Mouse (Mus musculus): Measurements from ENCODE around the gene Gigyf2.
"Not testable (repeated sequence)": the region's sequence is repeated elsewhere in the genome, so short reads cannot be mapped to it uniquely, and the experiment has no call there.

Gene Gigyf2

DNA sequence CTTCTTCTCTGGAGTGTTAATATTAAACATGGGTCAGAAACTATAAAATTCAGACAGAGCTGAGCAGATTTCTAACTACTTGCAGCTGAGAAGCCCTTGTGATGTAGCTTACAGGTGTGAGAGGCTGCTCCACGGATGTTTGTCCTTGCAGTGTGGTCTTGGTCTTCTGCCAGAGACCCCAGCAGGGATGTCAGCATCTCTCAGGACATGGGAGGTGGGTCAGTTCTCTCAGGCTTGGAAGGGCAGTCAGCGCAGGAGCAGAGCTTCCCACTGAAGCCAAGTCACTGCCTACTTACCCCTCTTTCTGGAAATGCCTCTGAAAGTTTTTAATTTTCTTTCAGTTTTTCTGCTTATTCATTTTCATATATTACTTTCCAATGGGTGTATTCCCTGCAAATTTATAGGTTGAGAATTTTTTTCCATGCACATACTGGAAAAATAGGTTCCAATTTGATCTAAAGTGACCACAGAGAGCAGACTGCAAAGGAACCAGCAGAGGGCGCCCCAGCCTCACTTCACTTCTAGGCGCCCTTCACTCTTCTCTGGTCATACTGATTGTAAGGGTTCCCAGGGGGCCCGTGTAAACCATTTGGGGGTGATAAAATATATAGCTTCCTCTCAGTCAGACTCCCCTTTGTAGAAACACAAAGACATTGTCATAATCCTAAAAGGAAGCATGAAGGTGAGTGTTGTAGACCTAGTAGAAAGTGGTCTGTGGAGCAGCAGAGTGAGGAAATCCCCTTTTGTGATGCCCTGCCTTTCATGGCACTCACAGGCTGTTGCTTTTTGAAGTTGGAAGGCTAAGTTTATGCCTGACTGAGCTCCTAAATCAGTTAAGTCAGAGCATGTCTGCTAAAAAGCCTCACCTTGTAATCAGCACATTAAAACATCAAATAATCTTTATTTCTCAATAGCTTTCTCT, 120.6 kb downstream of the Gigyf2 start:
- DNase-seq (ENCODE audit: low spot score) = peak; percentile 77

DNA sequence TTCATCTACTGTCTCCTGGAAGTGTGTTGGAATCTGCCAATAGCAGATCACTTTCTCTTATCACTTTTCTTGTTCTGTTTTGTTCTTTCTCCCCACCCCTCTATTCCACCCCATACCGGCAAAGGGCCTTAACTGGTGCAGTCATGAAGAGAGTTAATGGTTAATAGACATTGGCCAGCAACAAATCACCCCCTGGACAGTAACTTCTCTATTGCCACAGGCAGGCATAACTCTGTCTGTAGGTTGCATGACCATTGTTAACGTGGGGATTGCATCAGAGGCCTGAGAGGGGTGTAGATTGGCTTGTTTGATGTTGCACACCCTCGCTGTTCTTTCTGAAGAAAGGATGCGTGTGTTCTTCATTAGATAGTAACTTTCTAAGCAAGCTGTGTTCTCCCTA, 122.6 kb downstream of the Gigyf2 start:
- no peak for DNase-seq (ENCODE audit: low spot score)

DNA sequence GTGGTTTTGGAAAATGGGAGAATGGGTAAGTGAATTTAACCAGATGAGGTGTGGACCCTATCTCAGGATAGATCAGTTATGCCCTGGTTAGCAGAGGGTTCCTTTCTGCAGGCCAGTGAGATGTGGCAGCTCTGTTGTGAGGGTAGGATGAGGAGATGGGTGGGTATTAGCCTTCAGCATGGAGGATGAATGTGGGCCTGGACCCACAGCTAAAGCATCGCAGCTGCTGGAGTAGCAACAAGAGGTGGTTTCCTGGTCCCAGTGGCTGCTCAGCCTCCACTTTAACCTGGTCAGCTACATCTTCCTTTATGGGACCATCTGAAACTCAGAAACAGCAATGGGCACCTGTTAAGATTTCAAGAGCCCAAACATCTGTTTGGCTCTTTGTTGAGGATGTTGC, 129.6 kb downstream of the Gigyf2 start:
- DNase-seq (ENCODE audit: low spot score) = no peak

DNA sequence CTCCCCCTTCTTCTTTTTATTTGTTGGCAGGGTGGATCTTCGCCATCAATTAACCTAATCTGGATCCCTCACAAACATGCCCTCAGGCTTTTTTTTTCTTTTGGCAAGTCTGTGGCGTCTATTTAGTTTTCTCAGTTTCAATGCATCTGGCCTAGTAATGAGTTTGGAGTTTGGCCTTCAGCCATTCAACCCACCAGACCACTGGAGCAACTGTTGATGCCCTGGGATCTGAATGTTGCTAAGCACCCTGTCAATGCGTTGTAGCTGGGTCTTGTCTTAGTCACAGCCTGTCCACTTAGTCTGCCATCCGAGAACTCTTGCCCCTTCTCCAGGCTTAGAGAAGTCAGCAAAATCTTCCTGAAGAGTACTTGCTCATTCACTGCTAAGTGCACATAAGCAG, 131.2 kb downstream of the Gigyf2 start:
- DNase-seq (ENCODE audit: low spot score) = no peak

DNA sequence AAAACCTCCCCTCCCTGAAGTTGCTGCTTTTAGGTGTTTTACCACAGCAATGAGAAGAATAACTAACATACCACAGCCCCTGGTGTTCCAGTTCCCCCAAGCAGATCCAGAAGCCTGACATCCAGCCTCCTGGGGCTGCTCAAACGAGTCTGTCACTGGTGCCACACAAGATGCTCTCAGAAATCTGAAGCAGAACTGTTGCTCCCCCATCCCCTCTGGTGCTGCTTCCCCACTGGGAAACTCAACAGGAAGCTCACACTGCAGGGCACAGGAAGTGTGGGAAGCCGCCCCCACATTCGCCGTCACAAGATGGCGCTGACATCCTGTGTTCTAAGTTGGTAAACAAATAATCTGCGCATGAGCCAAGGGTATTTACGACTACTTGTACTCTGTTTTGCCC, 133.1 kb downstream of the Gigyf2 start:
- not testable (repeated sequence) for DNase-seq (ENCODE audit: low spot score)

DNA sequence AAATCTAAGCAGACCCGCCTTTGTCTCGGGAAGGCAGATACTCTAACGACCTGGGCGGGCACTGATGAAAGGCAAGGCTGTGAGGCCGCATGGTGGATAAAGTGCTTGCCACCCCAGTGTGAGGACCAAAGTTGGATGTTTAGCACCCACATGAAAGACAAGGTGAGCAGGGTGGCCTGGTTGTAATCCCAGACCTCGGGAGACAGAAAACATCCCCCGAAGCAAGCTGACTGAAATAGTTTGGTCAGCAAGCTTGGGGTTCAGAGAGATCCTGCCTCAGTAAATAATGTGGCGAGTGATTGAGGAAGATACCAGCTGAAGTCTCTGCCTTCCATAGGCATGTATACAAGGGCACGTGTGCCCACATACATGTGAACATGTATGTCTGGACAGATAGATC, 140.7 kb downstream of the Gigyf2 start:
- no peak for DNase-seq (ENCODE audit: low spot score)

DNA sequence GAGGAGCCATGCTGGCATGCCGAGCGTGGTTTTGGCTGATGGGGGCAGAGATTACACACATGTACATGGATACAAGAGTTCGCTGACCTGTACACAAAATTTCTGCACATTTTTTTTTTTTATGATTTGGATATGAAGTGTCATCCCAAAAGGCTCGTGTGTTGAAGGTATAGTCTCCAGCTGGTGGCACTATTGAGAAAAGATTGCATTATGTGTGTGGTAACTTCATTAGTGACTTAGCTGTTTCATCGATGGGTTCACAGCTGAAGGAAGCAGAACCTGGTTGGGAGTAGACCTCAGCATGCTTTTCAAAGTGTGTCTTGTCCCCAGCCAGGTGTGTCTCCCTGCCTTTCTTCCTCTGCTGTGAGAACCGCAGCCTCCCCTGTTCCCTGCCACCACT, 141.5 kb downstream of the Gigyf2 start:
- peak; percentile 18 for DNase-seq (ENCODE audit: low spot score)

DNA sequence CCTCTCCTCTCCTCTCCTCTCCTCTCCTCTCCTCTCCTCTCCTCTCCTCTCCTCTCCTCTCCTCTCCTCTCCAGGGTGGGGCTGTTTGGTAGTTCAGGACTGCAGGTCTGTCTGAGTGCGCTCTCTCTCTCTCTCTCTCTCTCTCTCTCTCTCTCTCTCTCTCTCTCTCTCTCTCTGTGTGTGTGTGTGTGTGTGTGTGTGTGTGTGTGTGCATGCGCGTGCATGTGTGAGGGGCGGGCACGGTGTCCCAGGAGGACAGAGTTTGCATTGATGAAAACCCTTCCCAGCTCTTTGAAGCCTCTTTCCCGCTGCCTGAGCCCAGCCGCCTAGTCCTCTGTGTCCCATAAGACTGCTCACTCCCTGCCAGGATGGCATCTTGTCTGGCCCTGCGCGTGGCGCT, 143.2 kb downstream of the Gigyf2 start, which contains the start of gene Snorc:
Snorc (plus strand) TSS at position 301 of the 400 bp plus-strand sequence.
- not testable (repeated sequence) for DNase-seq (ENCODE audit: low spot score)

DNA sequence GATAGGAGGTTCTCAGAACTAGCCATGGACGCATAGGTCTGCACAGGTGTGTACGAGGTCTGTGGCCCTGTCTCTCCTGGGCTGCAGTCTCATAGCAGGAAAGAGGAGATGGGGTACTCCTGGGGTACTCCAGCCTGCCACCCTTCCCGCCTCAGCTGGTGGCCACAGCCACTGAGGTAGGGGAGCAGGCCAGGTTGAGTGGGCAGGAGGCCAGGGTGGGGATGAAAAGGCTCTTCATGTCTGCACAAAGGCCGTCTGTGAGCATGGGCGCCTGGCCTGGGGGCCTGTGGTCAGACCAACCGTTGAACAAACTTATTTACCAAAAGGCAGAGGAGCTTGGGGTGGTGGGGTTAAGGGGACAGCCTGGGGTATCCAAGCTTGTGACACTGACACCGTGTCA, 145.1 kb downstream of the Gigyf2 start:
- DNase-seq (ENCODE audit: low spot score) = no peak

DNA sequence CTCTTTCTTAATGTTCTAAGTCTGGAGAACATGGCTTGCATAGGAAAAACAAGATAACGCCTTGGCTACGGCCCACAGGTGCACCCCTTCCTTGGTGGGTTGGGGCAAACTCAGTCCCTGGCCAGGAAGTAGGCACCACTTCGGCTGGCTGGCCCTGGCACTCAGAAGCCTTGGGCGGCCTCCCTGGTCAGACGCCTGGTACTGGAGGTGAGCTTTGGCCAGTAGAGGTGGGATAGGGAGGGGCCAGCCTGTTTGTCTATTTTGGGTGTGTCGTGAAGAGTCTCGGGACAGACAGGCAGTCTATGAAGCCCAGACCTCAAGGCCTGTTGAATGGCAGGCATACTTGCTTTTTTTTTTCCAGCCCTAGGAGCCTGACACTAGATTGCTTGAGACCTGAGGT, 145.8 kb downstream of the Gigyf2 start:
- no peak for DNase-seq (ENCODE audit: low spot score)

DNA sequence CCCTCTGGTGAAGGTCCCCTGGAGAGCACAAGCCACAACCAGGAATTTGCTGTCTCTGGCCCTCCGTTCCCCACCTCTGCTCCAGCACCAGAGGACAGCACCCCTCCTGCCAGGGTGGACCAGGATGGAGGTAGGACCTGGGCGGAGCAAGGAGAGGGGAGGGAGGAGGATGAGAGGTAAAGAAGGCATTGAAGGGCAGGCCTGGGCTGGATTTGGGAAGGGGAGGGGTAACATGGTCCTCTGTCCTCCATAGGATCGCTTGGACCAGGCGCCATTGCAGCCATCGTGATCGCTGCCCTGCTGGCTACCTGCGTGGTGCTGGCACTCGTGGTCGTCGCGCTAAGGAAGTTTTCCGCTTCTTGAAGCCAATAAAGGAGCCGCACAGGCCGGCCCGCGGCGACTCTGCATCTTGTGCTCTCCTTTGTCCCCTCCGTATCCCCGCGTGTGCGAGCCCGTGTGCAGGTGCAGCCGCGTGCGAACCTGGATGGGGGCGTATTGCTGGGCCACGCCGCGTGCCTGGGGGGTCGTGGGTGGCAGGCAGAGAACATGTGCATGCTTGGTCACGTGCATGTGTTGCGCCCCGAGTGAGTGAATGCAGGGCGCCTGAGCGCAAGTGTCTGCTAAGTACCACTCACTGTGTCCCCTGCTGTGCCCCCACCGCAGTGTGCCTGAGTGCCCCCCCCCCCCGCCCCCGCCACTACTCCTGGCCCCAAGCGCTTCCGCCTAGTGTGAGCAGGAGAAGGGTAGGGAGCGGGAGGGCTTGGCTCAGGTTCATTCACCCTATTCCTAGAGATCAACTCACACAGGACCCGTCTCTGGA, 148.5 kb downstream of the Gigyf2 start:
- DNase-seq (ENCODE audit: low spot score) = peak; percentile 29

DNA sequence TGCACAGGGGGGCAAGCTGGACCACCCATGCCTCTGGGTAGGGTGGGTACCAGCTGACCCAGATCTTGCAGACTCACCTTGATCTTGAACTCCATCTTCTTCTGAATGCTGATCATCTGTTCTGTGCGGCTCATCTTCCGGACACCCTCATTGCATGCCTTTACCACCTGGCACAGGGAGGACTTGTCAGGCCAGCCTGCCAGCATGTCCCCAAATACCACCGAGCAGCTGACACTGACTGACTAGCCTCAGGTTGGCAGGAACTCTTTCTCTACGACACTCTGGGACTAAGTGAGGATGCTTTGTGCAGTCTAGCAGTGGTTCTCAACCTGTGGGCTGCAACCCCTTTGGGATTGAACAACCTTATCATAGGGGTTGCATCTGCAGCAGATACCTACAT, 155.7 kb downstream of the Gigyf2 start:
- no peak for DNase-seq (ENCODE audit: low spot score)

DNA sequence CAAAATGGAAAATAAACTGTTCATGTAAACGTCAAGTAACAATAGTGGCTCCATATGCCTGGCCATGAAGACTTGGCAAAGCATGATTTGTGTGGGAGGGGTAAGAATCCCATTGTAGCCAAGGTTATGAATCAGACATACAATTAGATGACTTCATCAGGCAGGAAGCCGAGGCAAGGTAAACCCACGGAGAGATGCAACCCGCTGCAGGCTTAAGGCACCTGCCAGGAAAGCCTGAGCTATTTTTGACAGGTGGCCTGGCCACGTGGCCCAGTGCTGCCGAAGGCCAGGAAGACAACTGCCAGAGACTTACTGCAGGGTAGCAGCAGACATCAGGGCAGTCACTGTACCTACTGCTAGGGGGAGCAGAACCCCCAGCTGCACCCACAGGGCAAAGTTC, 159.6 kb downstream of the Gigyf2 start:
- no peak for DNase-seq (ENCODE audit: low spot score)

DNA sequence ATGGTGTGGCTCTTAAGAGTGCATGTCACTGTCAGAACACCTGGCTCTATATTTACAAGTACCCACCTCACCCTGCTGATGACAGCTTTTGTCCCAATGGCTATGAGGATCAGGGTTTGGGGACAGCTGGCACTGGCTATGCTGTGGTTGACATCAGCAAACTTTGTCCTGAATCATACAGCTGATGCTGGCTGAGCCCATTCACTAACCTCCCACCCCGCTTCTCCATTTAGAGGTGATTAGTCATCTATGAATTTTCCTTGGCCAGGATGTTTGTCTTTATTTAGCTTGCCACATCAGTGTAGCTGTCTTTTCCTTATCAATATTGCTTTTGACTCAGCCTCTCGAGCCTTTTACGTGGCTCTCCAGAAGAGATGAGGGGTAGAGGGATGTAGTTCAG, 165.5 kb downstream of the Gigyf2 start:
- DNase-seq (ENCODE audit: low spot score) = no peak

DNA sequence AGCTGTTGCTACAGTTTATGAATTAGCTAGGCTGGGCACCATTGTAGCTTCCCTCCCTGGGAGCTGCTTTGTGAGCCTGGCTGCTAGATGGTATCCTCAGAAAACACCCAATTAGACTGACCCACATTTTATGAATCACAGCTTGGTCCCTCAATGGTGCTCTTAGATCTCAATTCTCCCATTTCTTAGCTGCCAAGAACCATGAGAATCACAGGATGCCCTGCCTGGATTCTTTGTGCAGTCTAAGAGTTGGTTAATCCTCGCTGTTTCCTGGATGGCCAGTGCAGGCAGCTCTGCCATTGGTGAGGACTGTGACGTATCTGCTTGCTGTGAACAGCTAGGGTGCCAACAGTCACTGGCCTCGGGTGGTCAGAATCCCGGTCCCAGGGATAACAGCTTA, 166.7 kb downstream of the Gigyf2 start:
- DNase-seq (ENCODE audit: low spot score) = no peak

All from embryo, embryonic 10.5 days (tissue).